Mouse (Mus musculus): ENCODE measurements at regions not wholly inside any gene's neighbourhood (a gene's known extent, or its start where the extent isn't known, plus 50 kb on each side); places are given as distances from the start of the nearest gene placed in this dataset.

DNA sequence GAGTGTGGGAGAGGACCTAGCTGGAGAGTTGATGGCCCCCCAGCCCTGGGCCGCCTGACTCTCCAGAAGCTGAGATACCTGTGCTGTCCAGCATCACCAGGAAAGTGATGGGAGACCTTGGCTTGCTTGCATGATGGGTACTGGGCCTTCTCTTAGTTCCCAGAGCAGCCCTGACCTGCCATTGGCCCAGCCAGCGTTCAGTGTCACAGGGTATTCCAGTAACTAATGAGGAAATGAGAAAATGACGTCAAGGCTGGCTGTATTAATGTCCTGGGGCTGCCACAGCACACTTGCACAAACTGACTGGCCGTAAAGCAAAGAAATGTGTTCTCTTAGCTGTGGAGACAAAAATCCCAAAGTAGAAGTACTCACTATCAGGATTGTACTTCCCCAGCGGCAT lies 307.5 kb downstream of the Tbc1d1 start:
- DNase-seq, result no peak

GRCm38 (mm10) chr5:64466320-64466719 lies 310.2 kb downstream of the Tbc1d1 start:
- DNase-seq, result no peak

DNA sequence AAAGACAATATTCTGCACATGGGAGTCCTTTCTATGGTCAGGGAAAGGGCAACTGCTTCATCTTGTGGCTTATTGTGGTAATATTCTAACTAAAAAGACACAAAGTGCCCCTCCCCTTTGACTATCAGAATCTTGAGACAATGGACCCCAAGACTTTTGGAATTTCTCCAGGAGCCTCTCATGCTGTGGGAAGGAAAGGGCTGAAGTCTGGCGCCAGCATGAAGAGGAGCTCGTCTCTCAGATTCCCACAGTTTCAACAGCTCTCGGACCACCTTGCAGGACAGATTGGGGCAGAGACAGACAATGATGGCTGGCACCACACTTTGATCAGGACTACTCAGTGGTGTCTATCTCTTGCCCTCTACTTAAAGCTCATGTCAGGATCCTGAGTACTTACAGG lies 311.8 kb downstream of the Tbc1d1 start:
- no peak for DNase-seq

DNA sequence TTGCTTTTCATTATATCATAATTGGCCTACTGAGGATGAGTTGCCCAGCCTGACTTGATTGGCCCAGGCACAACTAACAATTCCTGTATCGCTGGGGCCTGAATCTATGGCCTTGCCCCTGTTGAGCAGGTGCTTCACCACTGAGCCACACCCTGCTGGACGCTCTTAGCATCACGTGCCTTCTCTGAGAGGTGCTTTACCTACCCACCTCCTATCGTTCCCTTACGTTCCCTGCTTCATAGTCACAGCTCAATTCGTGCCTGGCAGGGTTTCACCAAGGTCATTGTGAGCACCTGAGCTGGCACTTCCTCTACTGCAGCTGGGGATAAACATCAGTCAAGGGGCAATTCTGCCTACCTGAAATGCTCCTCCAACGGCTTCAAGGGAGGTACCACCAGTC lies 312.2 kb downstream of the Tbc1d1 start:
- no peak for DNase-seq

DNA sequence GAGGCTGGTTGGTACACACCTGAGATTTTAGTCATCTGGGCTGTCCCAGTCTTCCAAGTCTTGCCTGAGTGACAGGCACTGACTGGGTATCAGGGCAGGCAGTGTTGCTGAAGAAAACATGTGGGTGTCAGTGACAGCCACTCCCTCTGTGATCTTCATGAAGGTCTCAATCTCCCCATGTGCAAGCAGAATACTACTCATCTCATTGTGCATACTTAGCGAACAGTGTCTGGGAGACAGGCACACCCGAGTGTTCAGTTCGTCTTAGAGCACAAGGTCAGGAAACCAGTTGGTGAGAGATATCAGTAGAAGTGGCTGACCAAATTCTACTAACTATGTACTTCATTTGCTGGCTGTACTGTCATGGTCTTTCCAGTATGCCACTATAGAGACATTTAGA lies 315.9 kb downstream of the Tbc1d1 start:
- DNase-seq, result no peak

DNA sequence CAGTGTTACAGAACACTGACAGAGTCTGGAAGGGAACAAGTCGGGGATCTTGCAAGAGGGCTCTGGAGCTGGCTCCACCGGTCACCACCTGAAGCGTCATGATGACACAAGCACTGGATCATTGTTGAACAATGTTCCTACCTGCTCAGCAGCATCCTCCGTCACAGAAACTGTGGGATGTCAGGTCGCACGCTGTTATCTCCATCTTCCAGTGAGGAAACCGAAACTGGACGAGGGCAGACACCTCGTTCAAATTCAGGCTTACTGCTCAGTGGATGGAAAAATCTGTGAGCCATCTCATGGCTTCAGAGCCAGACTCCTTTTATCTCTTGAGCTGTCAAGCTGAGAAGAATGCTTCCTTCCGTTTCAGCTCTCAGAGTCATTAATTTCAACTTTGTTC lies 316.3 kb downstream of the Tbc1d1 start:
- DNase-seq, result no peak

DNA sequence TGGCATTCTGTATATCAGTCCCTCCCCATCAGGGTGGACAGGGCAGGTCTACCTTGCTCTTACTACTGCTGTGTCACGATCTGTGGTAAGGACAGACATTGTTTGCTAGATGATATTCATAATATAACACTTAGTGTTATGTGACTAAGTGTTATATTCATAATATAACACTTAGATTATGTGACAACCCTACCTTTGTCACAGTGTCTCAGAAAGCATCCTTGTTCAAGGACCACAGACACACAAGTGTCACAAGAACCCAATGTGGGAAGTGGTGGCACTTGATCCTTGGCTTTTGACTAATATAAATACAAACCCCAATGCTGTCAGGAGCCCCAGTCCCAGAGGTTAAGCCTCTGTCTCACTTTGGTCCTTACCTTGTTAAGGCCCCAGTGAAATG lies 318.8 kb downstream of the Tbc1d1 start:
- no peak for DNase-seq

- no peak for DNase-seq
These were observed 319.8 kb downstream of the Tbc1d1 start for GRCm38 (mm10) chr5:64475736-64476519.

DNA sequence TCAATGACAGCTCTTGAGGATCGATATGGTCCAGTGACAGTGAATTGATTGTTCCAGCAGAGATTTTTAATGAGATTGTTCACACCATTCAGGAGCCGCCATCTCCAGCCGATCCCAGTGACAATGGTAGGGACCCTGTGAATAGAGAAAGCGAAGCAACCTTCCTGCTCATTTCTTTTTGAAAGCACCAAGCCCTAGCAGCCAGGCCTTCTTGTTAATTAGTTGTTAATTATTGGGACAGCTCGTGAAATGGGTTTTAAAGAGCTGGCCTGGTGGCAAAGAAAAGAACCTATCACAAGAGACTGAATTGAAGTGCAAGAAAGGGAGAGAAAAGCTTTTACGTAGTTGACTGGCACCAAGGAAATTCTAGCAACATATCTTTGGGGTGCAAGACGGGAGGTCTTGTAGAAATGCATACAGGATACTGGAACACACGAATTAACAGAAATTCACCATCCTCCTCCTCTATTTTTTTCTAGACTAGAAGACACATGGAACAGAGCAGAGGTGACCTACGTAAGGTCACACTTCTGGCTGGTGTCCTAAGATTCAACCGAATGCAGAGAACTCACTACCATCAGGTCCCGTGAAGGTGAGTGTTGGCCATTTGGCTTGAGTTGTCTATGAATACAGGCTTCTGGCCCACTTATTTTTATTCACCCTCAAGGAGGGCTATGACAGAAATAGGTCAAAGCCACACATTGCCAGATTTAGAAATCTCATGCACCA lies 320.7 kb downstream of the Tbc1d1 start:
- DNase-seq, result no peak

DNA sequence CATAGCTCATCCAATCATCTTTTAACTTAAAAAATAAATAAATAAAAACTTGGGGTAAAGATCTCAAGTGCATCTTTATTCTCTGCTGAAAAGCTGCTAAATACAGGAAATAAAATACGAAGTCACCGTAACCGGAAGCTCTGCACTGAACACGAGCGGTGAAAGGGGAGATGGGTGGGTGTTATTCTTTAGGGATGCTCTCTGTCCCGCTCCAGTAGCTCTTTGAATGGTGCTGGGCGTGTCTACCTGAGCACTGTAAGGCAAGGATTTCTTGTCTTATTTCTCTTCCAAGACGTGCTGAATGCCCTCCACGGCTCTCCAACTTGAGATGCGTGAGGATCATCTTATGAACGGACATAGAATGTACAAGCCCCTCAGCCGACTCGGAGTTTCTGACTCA lies 322.0 kb downstream of the Tbc1d1 start:
- DNase-seq, result no peak

DNA sequence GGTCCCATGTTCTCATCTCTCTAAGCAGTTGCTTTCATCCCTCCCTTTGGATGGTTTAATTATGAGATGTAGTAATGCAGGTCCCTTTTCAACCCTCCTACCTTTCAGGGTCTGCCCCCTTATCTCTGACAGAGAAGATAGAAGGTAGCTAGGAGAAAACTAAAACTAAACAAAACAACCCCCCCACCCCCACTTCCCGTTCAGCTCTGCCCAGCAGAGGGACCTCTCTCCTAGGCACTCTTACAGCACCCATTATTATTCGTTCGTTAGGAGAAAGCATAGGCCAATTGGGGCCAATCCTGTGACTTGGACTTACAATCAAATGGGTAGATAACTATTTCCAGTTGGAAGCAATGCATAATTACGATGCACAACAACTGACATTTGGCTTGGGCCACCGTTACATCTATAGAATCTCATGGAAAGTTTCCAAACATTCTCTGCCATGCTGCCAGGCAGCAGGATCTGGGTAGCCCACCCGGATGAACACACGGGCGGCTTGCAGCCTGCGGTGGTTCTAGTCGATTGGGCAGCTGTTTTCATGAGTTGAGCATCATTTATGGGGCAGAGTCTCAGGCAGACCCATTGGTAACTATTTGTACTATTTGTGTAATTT lies 322.6 kb downstream of the Tbc1d1 start:
- DNase-seq, result no peak

GRCm38 (mm10) chr5:64479315-64479714 lies 323.2 kb downstream of the Tbc1d1 start:
- no peak for DNase-seq

DNA sequence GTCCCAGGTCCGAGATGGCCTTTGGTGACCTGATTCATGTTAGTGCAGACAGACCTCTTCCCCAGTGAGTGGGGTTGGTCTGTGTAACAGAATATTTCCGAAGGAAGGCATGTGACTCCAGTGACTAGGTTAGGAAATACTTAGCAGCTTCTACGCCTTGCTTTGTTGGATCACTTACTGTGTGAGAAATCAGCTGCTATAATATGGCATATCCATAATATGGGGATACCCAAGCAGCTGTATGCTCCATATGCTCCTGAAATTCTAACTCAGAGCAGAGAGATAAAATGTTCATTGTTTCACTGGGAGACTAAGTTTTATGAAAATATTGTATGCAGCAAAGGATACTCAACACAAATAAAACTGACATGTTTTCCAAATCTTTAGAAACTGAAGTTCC lies 318.1 kb upstream of the Klf3 start:
- no peak for DNase-seq

- DNase-seq, result no peak
These were observed 317.3 kb upstream of the Klf3 start for GRCm38 (mm10) chr5:64485856-64486255.

GRCm38 (mm10) chr5:64486761-64487160 lies 316.4 kb upstream of the Klf3 start:
- DNase-seq, result no peak

DNA sequence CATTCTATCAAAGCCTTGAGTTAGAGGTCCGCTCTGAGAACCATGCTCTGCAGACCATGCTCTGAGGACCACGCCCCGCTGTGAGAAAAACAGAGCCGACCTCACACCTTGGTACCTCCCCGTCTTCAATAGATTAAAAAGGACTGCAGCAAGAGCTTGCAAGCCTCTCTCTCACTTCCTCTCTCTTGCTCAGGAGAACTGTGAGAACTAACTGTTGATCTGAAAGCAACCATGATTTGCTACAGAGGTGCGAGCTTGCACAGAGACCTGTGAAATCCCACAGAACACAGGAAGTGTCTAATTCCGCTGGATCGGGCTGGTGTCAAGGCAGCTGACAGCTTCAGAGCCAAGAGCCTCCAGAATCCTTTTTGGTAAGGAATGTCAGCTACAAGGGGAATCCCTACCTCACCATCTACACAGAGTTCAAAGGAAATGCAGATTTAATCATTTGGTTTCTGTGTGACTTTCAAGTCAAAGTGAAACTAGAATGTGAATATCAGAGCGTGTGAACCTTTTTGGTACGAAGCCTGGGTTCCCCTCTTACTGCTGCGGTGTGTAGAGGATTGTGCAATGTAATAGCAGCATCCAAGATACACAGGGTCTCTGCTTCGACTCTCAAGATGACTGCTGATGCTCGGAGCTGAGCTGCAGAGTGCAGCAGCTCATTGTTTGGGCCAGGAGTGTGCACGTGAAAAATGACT lies 315.3 kb upstream of the Klf3 start:
- DNase-seq, result no peak

- no peak for DNase-seq
These were observed 313.3 kb upstream of the Klf3 start for GRCm38 (mm10) chr5:64489656-64490444.

GRCm38 (mm10) chr5:64490445-64490950 lies 312.7 kb upstream of the Klf3 start:
- DNase-seq, result no peak

GRCm38 (mm10) chr5:64494429-64494828 lies 308.8 kb upstream of the Klf3 start:
- no peak for DNase-seq

GRCm38 (mm10) chr5:64496853-64497252 lies 306.3 kb upstream of the Klf3 start:
- DNase-seq, result no peak

DNA sequence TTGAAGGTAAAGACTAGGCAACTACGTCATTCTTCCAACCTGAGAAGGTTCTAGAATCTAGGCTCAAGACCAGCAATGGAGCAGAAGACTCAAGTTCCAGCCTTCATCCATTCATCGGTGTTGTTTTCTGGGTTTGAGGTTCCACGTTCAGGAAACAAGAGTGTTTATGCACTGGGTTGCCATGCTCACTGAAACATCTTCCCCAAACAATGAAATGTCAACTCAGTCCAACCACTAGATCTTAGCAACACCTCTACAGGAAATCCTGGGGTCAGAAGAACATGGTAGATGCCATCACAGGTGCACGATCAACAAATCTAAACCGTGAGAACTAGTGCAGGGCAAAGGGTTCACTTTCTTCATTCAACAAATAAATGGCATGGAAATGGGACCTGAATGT lies 304.8 kb upstream of the Klf3 start:
- DNase-seq, result no peak

DNA sequence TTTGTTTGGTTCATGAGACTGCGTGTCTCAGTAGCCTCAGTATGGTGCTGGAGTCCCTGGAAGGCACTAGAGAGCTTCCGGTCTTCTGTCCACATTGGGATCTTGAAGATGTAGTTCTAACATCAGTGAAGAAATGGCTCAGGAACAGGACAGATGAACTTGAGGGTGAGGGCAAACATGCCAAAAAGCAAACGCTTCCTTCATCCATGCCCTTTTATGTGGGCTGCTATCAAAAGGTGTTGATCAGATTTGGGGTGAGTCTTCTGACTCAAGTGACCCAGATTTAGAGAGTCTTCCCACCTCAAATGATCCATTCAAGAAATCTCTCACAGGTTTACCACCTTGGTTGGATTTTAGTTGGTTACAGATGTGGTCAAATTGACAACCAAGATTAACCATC lies 304.1 kb upstream of the Klf3 start:
- no peak for DNase-seq

All from cerebellum, adult 8-10 months (tissue).